Mouse (Mus musculus) splenic B cell, adult 2 months (primary cell): Measurements from ENCODE around the gene Sumo3.

ENCODE experiments used
- DNase-seq: peaks from one replicate; pipeline ENCODE4 v3.0.0-alpha.2; 2011; ENCODE audit warnings: low read depth, low spot score
- H3K27me3 ChIP-seq: 2 replicates; pipeline ENCODE4 v1.6.1; 2012; ENCODE audit warnings: mild to moderate bottlenecking, low read length, moderate library complexity, mixed read lengths; ENCODE audit not compliant: control insufficient read depth, poor library complexity, insufficient read depth, severe bottlenecking
- H3K36me3 ChIP-seq: 2 replicates; pipeline ENCODE4 v1.6.1; 2012; ENCODE audit warnings: mild to moderate bottlenecking, low read length, moderate library complexity, mixed read lengths; ENCODE audit not compliant: control insufficient read depth, poor library complexity, insufficient read depth, severe bottlenecking

Gene Sumo3

GRCm38 (mm10) chr10:77626591-77626990 lies 20.7 kb downstream of the Sumo3 start:
- Histone ChIP-seq H3K36me3 (peaks cover 5% of the 10 kb centered on the region; the same call in 1 of the 2 replicates), H3K27me3 (no peaks in the 10 kb centered on the region)
- no peak for DNase-seq

DNA sequence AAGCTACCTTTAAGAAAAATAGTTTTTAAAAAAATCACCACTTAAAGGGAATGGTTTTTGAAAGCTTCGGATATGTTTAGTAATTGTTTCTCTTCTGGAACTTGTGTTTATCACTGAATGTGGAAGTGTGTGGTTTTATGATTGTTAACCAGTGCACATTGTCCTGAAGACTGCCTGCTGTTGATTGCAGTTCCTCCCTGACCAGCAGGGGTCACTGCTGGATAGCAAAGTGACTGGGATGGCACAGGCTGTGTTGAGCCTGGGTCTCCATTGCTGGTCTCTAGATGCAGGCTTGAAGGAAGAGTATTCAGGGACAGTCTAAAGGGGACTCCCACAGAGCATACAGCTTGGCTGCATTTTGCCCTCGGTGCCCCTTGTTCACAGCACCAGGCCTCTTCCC lies 21.6 kb downstream of the Sumo3 start:
- H3K27me3 ChIP-seq, result no peaks in the 10 kb centered on the region
- peaks cover 5% of the 10 kb centered on the region; the same call in 1 of the 2 replicates for H3K36me3 ChIP-seq
- peak; percentile 92 for DNase-seq

DNA sequence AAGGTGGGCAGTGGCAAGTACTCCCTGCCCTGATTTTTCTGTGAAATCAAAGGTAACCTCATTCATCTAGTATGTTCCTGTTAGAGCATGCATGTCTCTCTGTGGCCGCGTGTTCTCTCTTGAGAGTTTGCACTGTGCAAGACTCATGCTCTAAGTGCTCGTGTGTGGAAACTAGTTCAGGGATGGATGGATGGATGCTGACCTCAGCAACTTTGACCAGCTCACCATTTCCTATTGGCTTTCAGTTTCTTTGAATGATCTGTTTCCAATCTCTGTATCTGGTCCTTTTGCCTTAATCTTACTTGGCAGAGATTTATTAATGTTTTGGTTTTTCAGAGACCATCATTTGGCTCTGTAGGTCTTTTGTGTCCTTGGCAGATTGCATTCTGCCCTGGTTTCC lies 23.3 kb downstream of the Sumo3 start:
- no peaks in the 10 kb centered on the region for H3K27me3 ChIP-seq

GRCm38 (mm10) chr10:77629970-77630369 lies 24.1 kb downstream of the Sumo3 start:
- Histone ChIP-seq H3K27me3 (no peaks in the 10 kb centered on the region), H3K36me3 (peaks cover 2% of the 10 kb centered on the region; the same call in 1 of the 2 replicates)
- DNase-seq, result peak; percentile 63

More for the DNA sequence above, 23.3 kb downstream of the Sumo3 start:
- H3K36me3 ChIP-seq, result peaks cover 2% of the 10 kb centered on the region; the same call in 1 of the 2 replicates
- no peak for DNase-seq

- peaks cover 2% of the 10 kb centered on the region; the same call in 1 of the 2 replicates for H3K36me3 ChIP-seq
- peak; percentile 84 for DNase-seq
- no peaks in the 10 kb centered on the region for H3K27me3 ChIP-seq
These were observed 28.1 kb downstream of the Sumo3 start for GRCm38 (mm10) chr10:77634016-77634415.

- DNase-seq, result peak; percentile 38
- peaks cover 2% of the 10 kb centered on the region; the same call in 1 of the 2 replicates for H3K36me3 ChIP-seq
- H3K27me3 ChIP-seq, result no peaks in the 10 kb centered on the region
These were observed 28.7 kb downstream of the Sumo3 start for GRCm38 (mm10) chr10:77634452-77635231.

GRCm38 (mm10) chr10:77636234-77636922 lies 30.5 kb downstream of the Sumo3 start:
- no peak for DNase-seq
- H3K36me3 ChIP-seq, result no peaks in the 10 kb centered on the region; the same call in 1 of the 2 replicates
- H3K27me3 ChIP-seq, result no peaks in the 10 kb centered on the region

GRCm38 (mm10) chr10:77638956-77639355 lies 33.1 kb downstream of the Sumo3 start:
- no peak for DNase-seq
- peaks cover 5% of the 10 kb centered on the region for H3K36me3 ChIP-seq
- no peaks in the 10 kb centered on the region for H3K27me3 ChIP-seq

- no peak for DNase-seq
- H3K27me3 ChIP-seq, result no peaks in the 10 kb centered on the region
- peaks cover 8% of the 10 kb centered on the region for H3K36me3 ChIP-seq
These were observed 37.3 kb downstream of the Sumo3 start for GRCm38 (mm10) chr10:77643160-77643559.

DNA sequence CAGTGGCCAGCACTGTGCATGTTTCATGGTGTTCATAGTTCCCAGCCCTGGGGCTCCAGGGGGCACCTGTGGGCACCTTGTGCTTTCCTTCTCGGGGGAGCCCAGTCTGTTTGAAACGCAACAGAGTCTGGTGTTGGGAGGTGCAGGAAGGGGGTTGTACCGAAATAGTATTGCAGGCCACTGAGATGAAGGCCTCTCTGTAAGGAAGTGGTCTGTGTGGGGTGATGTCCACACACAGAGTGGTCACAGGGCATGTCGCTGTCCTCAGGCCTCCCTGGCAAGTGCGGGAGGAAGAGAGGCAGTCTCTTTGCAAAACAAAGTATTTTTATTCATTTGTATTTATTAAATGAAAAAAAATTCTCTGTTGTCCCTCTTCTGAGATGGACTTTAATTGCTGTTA lies 39.7 kb downstream of the Sumo3 start:
- DNase-seq, result no peak
- H3K36me3 ChIP-seq, result peaks cover 8% of the 10 kb centered on the region
- H3K27me3 ChIP-seq, result no peaks in the 10 kb centered on the region

GRCm38 (mm10) chr10:77647461-77647860 lies 41.6 kb downstream of the Sumo3 start:
- Histone ChIP-seq H3K27me3 (no peaks in the 10 kb centered on the region), H3K36me3 (peaks cover 8% of the 10 kb centered on the region)
- DNase-seq, result no peak

DNA sequence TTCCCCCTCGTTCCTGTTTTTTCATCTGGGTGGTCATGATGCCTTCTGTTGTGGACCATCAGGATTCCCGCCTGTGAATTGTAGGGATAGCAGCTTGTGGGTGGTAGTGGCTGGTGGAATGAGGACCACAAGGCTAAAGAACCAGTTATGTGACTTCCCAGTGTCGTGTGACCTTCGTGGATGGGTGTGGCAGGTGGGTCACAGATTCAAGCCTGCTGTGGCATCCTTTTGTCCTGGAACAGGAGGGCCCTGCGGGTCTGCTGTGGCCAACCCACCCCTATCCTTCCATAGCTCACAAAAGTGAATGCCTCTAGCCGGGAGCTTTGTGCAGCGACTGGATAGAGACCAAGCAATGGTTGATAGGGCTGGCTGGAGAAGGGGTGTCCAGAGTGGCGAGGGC lies 42.0 kb downstream of the Sumo3 start:
- Histone ChIP-seq H3K27me3 (no peaks in the 10 kb centered on the region), H3K36me3 (peaks cover 6% of the 10 kb centered on the region)
- DNase-seq, result no peak

DNA sequence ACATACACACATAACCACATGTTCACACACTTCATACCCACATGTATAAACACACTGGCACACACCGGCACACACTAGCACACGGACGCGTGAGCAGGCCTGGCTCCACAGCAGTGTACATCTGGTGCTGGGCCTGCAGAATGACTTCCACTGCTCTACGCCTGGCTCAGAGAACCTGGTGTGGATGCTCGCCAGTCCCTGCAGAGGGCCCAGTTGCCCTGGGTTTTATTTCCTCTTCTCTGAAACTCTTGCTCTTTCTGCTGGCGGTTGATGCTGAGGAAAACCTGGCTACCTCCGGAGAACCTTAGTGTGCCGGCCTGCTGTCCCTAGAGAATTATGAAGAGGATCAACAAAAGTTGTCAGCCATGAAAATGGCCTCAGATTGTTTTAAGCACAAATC lies 46.1 kb downstream of the Sumo3 start:
- Histone ChIP-seq H3K27me3 (no peaks in the 10 kb centered on the region), H3K36me3 (no peaks in the 10 kb centered on the region)
- DNase-seq, result no peak

- H3K36me3 ChIP-seq, result no peaks in the 10 kb centered on the region
These were observed 52.5 kb downstream of the Sumo3 start for GRCm38 (mm10) chr10:77658286-77658994.

More at GRCm38 (mm10) chr10:77658286-77658994, 52.5 kb downstream of the Sumo3 start:
- no peaks in the 10 kb centered on the region; the same call in 1 of the 2 replicates for H3K27me3 ChIP-seq
- no peak for DNase-seq
